Mouse (Mus musculus) stomach, postnatal 0 days (tissue): ENCODE results near the gene Ubqln4. TPM values are rescaled to one million over a fixed set of nuclear protein-coding genes. Genes with fewer than 3 reads are reported as not detected.

Experiments
- ATAC-seq: fragments of 200-750 bp; cut with Nextera tagmentation; 2 replicates; pipeline ENCODE4 v1.8.0; 2017; ENCODE audit not compliant: low FRiP score, low TSS enrichment
- DNase-seq: peaks from one replicate; pipeline ENCODE4 v3.0.0-alpha.2; 2016; ENCODE audit warnings: low spot score
- H3K27ac ChIP-seq: fragments of 300-500 bp; sonication (generic); replicated peaks from 2 replicates; pipeline ENCODE4 v1.5.1; 2014; ENCODE audit warnings: mild to moderate bottlenecking, control low read depth
- H3K27me3 ChIP-seq: fragments of 300-500 bp; sonication (generic); 2 replicates; pipeline ENCODE4 v1.6.1; 2014; ENCODE audit warnings: low read length; ENCODE audit not compliant: control insufficient read depth, insufficient read depth
- H3K36me3 ChIP-seq: fragments of 300-500 bp; sonication (generic); 2 replicates; pipeline ENCODE4 v1.6.1; 2014; ENCODE audit warnings: low read length, mixed read lengths; ENCODE audit not compliant: control insufficient read depth, insufficient read depth
- H3K4me1 ChIP-seq: fragments of 300-500 bp; sonication (generic); replicated peaks from 2 replicates; pipeline ENCODE4 v1.6.1; 2014; ENCODE audit warnings: antibody characterized with exemption; ENCODE audit not compliant: control insufficient read depth, insufficient read depth
- H3K4me2 ChIP-seq: fragments of 300-500 bp; sonication (generic); replicated peaks from 2 replicates; pipeline ENCODE4 v1.6.1; 2014; ENCODE audit warnings: low read depth, mild to moderate bottlenecking, control low read depth, moderate library complexity
- H3K4me3 ChIP-seq: fragments of 300-500 bp; sonication (generic); 2 replicates; pipeline ENCODE4 v1.5.1; 2014; ENCODE audit warnings: low read depth, low read length, control low read depth
- H3K9ac ChIP-seq: fragments of 300-500 bp; sonication (generic); 2 replicates; pipeline ENCODE4 v1.6.1; 2014; ENCODE audit warnings: mild to moderate bottlenecking, low read length, control low read depth, mixed read lengths
- H3K9me3 ChIP-seq: fragments of 300-500 bp; sonication (generic); 2 replicates; pipeline ENCODE4 v1.6.1; 2016; ENCODE audit warnings: low read length; ENCODE audit not compliant: control insufficient read depth
- CTCF ChIP-seq: IDR thresholded peaks from 2 replicates; pipeline ENCODE4 v1.5.1; 2016; ENCODE audit warnings: antibody characterized with exemption, low read depth, mild to moderate bottlenecking, moderate library complexity
- EP300 ChIP-seq: optimal IDR thresholded peaks from 2 replicates; pipeline ENCODE3; 2016; ENCODE audit warnings: antibody characterized with exemption
- WGBS: fragments of 180-500 bp; shearing (Covaris S2); extraction: QIAGEN DNeasy Blood & Tissue Kit; methylation state at CpG from one replicate; pipeline ENCODE4 v1.1.7; 2014; 5-methylcytosine and 5-hydroxymethylcytosine counted together
- polyA plus RNA-seq: library from polyadenylated mRNA; unstranded; fragments of >200 nt; fragmentation: Nextera tagmentation; extraction: Ambion mirVana; gene quantifications from 2 replicates; pipeline ENCODE4 v1.2.1, GENCODE M21; 2015

The Ubqln4 gene
- polyA plus RNA-seq, result 19.5 and 21.8 TPM in 2 replicates

- Histone ChIP-seq H3K9ac (peak within 1 kb of the TSS; percentile 86), H3K36me3 (peaks cover 8% of the 10 kb centered on the region; the same call in 1 of the 2 replicates), H3K27me3 (no peaks in the 10 kb centered on the region), H3K4me3 (peak within 1 kb of the TSS; percentile 92), H3K9me3 (no peaks in the 10 kb centered on the region), H3K4me2 (peak within 1 kb of the TSS; percentile 97), H3K4me1 (no peaks in the 10 kb centered on the region; the same call in 1 of the 2 replicates), H3K27ac (peak within 1 kb of the TSS; percentile 98)
- DNase-seq, result peak; percentile 97
- under 1% methylated on average over 26 of the region's 37 CpGs for WGBS
- TF ChIP-seq CTCF, result peak; percentile 76
- TF ChIP-seq EP300, result no peak
- ATAC-seq, result peak; percentile 88
These were observed at the start of gene Ubqln4 for GRCm38 (mm10) chr3:88553525-88553879. TSS of gene Ubqln4 (plus strand) at chr3:88553758.

- DNase-seq, result no peak
- Histone ChIP-seq H3K36me3 (no peaks in the 10 kb centered on the region), H3K4me1 (peaks cover 12% of the 10 kb centered on the region)
These were observed 49.4 kb upstream of the Ubqln4 start for GRCm38 (mm10) chr3:88503881-88504746.

GRCm38 (mm10) chr3:88505081-88505480, 48.5 kb upstream of the Ubqln4 start:
- Histone ChIP-seq H3K9me3 (no peaks in the 10 kb centered on the region), H3K4me1 (peaks cover 13% of the 10 kb centered on the region), H3K36me3 (no peaks in the 10 kb centered on the region), H3K4me3 (no peak overlapping the region), H3K9ac (no peak overlapping the region), H3K27me3 (no peaks in the 10 kb centered on the region), H3K4me2 (no peak overlapping the region), H3K27ac (peak overlapping the region; percentile 45)
- ATAC-seq, result no peak
- DNase-seq, result no peak
- TF ChIP-seq EP300 (no peak), CTCF (no peak)
- 52% methylated on average over 6 of the region's 6 CpGs for WGBS

More at GRCm38 (mm10) chr3:88503881-88504746, 49.4 kb upstream of the Ubqln4 start:
- no peak for TF ChIP-seq EP300
- no peak for TF ChIP-seq CTCF
- H3K27ac ChIP-seq, result peak overlapping the region; percentile 98
- 35% methylated on average over 8 of the region's 8 CpGs for WGBS
- no peak for ATAC-seq
- H3K4me3 ChIP-seq, result no peak overlapping the region
- H3K9me3 ChIP-seq, result no peaks in the 10 kb centered on the region
- no peaks in the 10 kb centered on the region for H3K27me3 ChIP-seq
- H3K9ac ChIP-seq, result no peak overlapping the region
- peak overlapping the region; percentile 79; the same call in 1 of the 2 replicates for H3K4me2 ChIP-seq

- H3K9me3 ChIP-seq, result no peaks in the 10 kb centered on the region
- H3K9ac ChIP-seq, result no peak overlapping the region
- TF ChIP-seq CTCF, result no peak; the same call in 1 of the 2 replicates
- no peak for TF ChIP-seq EP300
- ATAC-seq, result no peak
- H3K36me3 ChIP-seq, result no peaks in the 10 kb centered on the region
- H3K27me3 ChIP-seq, result no peaks in the 10 kb centered on the region
- DNase-seq, result no peak
- peak overlapping the region; percentile 45; the same call in 1 of the 2 replicates for H3K27ac ChIP-seq
- peaks cover 10% of the 10 kb centered on the region for H3K4me1 ChIP-seq
- no peak overlapping the region for H3K4me2 ChIP-seq
- H3K4me3 ChIP-seq, result no peak overlapping the region
- WGBS, result 48% methylated on average over 7 of the region's 7 CpGs
These were observed 47.8 kb upstream of the Ubqln4 start for GRCm38 (mm10) chr3:88505765-88506164.

GRCm38 (mm10) chr3:88509250-88509649, 44.3 kb upstream of the Ubqln4 start:
- Histone ChIP-seq H3K9me3 (no peaks in the 10 kb centered on the region), H3K27me3 (no peaks in the 10 kb centered on the region), H3K36me3 (no peaks in the 10 kb centered on the region), H3K27ac (peak overlapping the region; percentile 93), H3K9ac (peak overlapping the region; percentile 47; the same call in 1 of the 2 replicates), H3K4me1 (peaks cover 20% of the 10 kb centered on the region), H3K4me2 (peak overlapping the region; percentile 60), H3K4me3 (peak overlapping the region; percentile 30)
- ATAC-seq, result peak; percentile 10; the same call in 1 of the 2 replicates
- no peak for TF ChIP-seq EP300
- TF ChIP-seq CTCF, result no peak
- 55% methylated on average over 3 of the region's 3 CpGs for WGBS
- no peak for DNase-seq
